Mouse (Mus musculus) forebrain, postnatal 0 days (tissue): ENCODE measurements at regions not wholly inside any gene's neighbourhood (a gene's known extent, or its start where the extent isn't known, plus 50 kb on each side); places are given as distances from the start of the nearest gene placed in this dataset.

Source experiments
- ATAC-seq: fragments of 200-750 bp; cut with Nextera tagmentation; 2 replicates; pipeline ENCODE4 v1.8.0; 2017; ENCODE audit warnings: mild to moderate bottlenecking, moderate library complexity
- DNase-seq: peaks from one replicate; pipeline ENCODE4 v3.0.0-alpha.2; 2015
- H3K27ac ChIP-seq: fragments of 300-500 bp; sonication (generic); 2 replicates; pipeline ENCODE4 v1.5.1; 2014; ENCODE audit warnings: low read depth, mild to moderate bottlenecking, antibody characterized with exemption, low read length, moderate library complexity, mixed read lengths
- H3K27me3 ChIP-seq: fragments of 300-500 bp; sonication (generic); 2 replicates; pipeline ENCODE4 v1.6.1; 2014; ENCODE audit warnings: mild to moderate bottlenecking, low read length, mixed read lengths; ENCODE audit not compliant: insufficient read depth
- H3K36me3 ChIP-seq: fragments of 300-500 bp; sonication (generic); 2 replicates; pipeline ENCODE4 v1.6.1; 2014; ENCODE audit warnings: mild to moderate bottlenecking, moderate library complexity; ENCODE audit not compliant: insufficient read depth
- H3K4me1 ChIP-seq: fragments of 300-500 bp; sonication (generic); 2 replicates; pipeline ENCODE4 v1.6.1; 2014; ENCODE audit warnings: antibody characterized with exemption; ENCODE audit not compliant: insufficient read depth
- H3K4me2 ChIP-seq: fragments of 300-500 bp; sonication (generic); 2 replicates; pipeline ENCODE4 v1.6.1; 2014; ENCODE audit warnings: low read depth, mild to moderate bottlenecking, moderate library complexity
- H3K4me3 ChIP-seq: fragments of 300-500 bp; sonication (generic); 2 replicates; pipeline ENCODE4 v1.5.1; 2014; ENCODE audit warnings: low read depth, low read length, mixed read lengths
- H3K9ac ChIP-seq: fragments of 300-500 bp; sonication (generic); 2 replicates; pipeline ENCODE4 v1.6.1; 2014; ENCODE audit warnings: mild to moderate bottlenecking
- H3K9me3 ChIP-seq: fragments of 300-500 bp; sonication (generic); 2 replicates; pipeline ENCODE4 v1.6.1; 2016; ENCODE audit warnings: low read length
- CTCF ChIP-seq: sonication (generic); IDR thresholded peaks from 2 replicates; pipeline ENCODE4 v1.5.1; 2016; ENCODE audit warnings: antibody characterized with exemption, control low read depth, low read depth
- WGBS: fragments of 180-500 bp; shearing (Covaris S2); extraction: QIAGEN DNeasy Blood & Tissue Kit; methylation state at CpG from one replicate; pipeline ENCODE4 v1.1.7; 2014; 5-methylcytosine and 5-hydroxymethylcytosine counted together

GRCm38 (mm10) chr9:116401821-116402220 is 226.7 kb upstream of the Tgfbr2 start:
- H3K4me3 ChIP-seq, result no peak overlapping the region
- H3K27me3 ChIP-seq, result no peaks in the 10 kb centered on the region
- H3K9ac ChIP-seq, result no peak overlapping the region
- DNase-seq (no peak), ATAC-seq (no peak)
- no peak for TF ChIP-seq CTCF
- no peak overlapping the region for H3K27ac ChIP-seq
- no peaks in the 10 kb centered on the region for H3K36me3 ChIP-seq
- H3K4me1 ChIP-seq, result no peaks in the 10 kb centered on the region
- H3K9me3 ChIP-seq, result no peaks in the 10 kb centered on the region
- H3K4me2 ChIP-seq, result no peak overlapping the region
- 82% methylated on average over 7 of the region's 7 CpGs for WGBS

DNA sequence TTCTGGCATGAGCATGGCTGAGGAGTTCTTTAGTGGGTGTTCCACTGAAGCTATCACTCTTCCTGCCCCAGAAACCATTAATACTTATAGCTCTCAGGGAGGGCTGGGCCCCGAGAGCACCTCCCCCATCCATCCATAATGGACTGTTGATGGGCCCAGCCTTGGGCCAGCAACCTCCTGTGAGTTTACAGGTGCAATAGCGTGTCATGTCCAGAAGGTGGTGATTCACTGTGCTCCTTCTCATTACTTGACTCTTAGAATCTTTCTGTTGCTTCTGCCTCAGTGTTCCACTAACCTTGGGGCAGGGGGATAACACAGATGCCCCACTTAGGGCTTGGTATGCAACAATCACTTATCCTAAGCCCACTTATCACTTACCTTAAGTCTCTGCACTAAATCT is 225.1 kb upstream of the Tgfbr2 start:
- H3K4me3 ChIP-seq, result no peak overlapping the region

GRCm38 (mm10) chr9:116399296-116399695 is 224.1 kb upstream of the Tgfbr2 start:
- H3K27me3 ChIP-seq, result no peaks in the 10 kb centered on the region
- ATAC-seq (no peak), DNase-seq (no peak)
- 71% methylated on average over 1 of the region's 1 CpGs for WGBS
- no peak for TF ChIP-seq CTCF
- H3K36me3 ChIP-seq, result no peaks in the 10 kb centered on the region
- no peak overlapping the region for H3K27ac ChIP-seq
- no peaks in the 10 kb centered on the region for H3K9me3 ChIP-seq
- H3K4me1 ChIP-seq, result no peaks in the 10 kb centered on the region
- H3K9ac ChIP-seq, result no peak overlapping the region
- no peak overlapping the region for H3K4me2 ChIP-seq
- no peak overlapping the region for H3K4me3 ChIP-seq

More for the DNA sequence above, 225.1 kb upstream of the Tgfbr2 start:
- no peak for ATAC-seq
- no peak overlapping the region for H3K4me2 ChIP-seq
- H3K9me3 ChIP-seq, result no peaks in the 10 kb centered on the region
- H3K4me1 ChIP-seq, result no peaks in the 10 kb centered on the region
- H3K9ac ChIP-seq, result no peak overlapping the region
- H3K27me3 ChIP-seq, result no peaks in the 10 kb centered on the region
- TF ChIP-seq CTCF, result 0 out of 2 replicates have a peak, but pooled peaks have one; percentile 23
- H3K36me3 ChIP-seq, result no peaks in the 10 kb centered on the region
- DNase-seq, result no peak
- no peak overlapping the region for H3K27ac ChIP-seq
- WGBS, result 51% methylated on average over 2 of the region's 2 CpGs

GRCm38 (mm10) chr9:116392258-116392657 is 217.1 kb upstream of the Tgfbr2 start:
- no peaks in the 10 kb centered on the region for H3K27me3 ChIP-seq
- no peak overlapping the region for H3K4me2 ChIP-seq
- DNase-seq (peak; percentile 59), ATAC-seq (peak; percentile 36; the same call in 1 of the 2 replicates)
- TF ChIP-seq CTCF, result no peak
- no peak overlapping the region for H3K9ac ChIP-seq
- no peaks in the 10 kb centered on the region for H3K9me3 ChIP-seq
- no peaks in the 10 kb centered on the region for H3K36me3 ChIP-seq
- H3K4me1 ChIP-seq, result no peaks in the 10 kb centered on the region
- WGBS, result 32% methylated on average over 8 of the region's 8 CpGs
- no peak overlapping the region for H3K4me3 ChIP-seq
- no peak overlapping the region for H3K27ac ChIP-seq

DNA sequence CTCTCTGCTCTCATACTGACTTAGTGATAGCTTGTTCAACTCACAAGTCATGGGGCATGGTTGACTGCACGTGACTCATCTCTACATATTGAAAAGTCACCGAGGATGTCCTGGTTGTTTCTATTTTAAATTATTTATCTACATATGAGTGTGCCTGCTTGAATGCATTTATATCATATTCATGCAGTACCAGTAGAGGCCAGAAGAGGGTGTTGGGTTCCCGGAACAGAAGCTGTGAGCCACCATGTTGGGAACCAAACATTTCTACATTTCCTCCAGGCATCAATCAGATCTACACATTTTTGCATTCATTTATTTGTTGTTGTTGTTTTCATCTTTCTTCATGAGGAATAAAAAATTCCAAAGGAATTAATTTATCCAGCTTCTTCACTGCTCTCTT is 214.6 kb upstream of the Tgfbr2 start:
- 93% methylated on average over 3 of the region's 3 CpGs for WGBS
- H3K4me2 ChIP-seq, result no peak overlapping the region
- DNase-seq (no peak), ATAC-seq (no peak)
- no peaks in the 10 kb centered on the region for H3K27me3 ChIP-seq
- H3K4me3 ChIP-seq, result no peak overlapping the region
- no peak overlapping the region for H3K9ac ChIP-seq
- H3K27ac ChIP-seq, result no peak overlapping the region
- TF ChIP-seq CTCF, result 0 out of 2 replicates have a peak, but pooled peaks have one; percentile 38
- no peaks in the 10 kb centered on the region for H3K4me1 ChIP-seq
- no peaks in the 10 kb centered on the region for H3K9me3 ChIP-seq
- no peaks in the 10 kb centered on the region for H3K36me3 ChIP-seq

DNA sequence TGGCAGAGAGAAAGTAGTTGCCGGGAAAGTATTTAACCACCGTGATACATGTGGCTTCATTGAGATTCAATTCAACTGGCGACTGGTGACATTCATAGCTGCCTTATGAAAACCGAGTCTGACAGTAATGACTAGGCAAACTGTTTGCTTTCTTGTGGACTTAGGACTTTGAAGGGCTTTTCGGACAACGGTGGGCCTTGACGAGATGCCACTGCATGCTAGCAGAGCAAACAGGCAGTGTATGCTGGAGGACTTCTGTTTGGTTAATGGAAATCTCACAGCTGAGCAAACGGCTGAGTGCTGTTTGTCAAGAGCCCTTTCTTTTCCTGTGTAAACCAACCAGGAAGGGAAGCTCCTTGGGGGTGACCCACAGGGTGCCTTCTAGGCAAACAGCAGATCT is 213.7 kb upstream of the Tgfbr2 start:
- no peak overlapping the region for H3K4me3 ChIP-seq
- DNase-seq (no peak), ATAC-seq (no peak)
- H3K27ac ChIP-seq, result no peak overlapping the region
- WGBS, result 66% methylated on average over 8 of the region's 8 CpGs
- H3K4me1 ChIP-seq, result no peaks in the 10 kb centered on the region
- H3K9me3 ChIP-seq, result no peaks in the 10 kb centered on the region
- no peak overlapping the region for H3K9ac ChIP-seq
- no peak overlapping the region for H3K4me2 ChIP-seq
- H3K36me3 ChIP-seq, result no peaks in the 10 kb centered on the region
- no peak for TF ChIP-seq CTCF
- H3K27me3 ChIP-seq, result no peaks in the 10 kb centered on the region

DNA sequence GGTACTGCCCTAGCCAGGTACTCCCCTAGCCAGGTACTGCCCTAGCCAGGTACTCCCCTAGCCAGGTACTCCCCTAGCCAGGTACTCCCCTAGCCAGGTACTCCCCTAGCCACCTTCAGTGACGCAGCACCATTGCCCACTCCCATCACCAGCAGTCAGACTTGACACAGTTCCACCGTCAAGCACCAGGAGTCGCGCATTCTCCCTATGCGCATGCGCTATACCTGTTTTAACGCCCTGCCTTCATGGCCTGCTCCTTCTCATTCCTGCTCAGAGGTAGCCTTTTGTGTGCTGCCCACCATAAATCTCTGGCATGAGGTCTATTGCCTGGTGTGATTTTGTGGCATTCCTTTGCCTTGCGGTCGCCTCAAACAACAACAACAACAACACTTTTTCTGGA is 212.9 kb upstream of the Tgfbr2 start:
- Histone ChIP-seq H3K4me3 (no peak overlapping the region), H3K4me2 (no peak overlapping the region), H3K9me3 (no peaks in the 10 kb centered on the region), H3K27ac (no peak overlapping the region), H3K4me1 (0 out of 2 replicates have a peak, but pooled peaks cover 3% of the 10 kb centered on the region), H3K36me3 (no peaks in the 10 kb centered on the region), H3K9ac (no peak overlapping the region), H3K27me3 (no peaks in the 10 kb centered on the region)
- TF ChIP-seq CTCF, result no peak
- ATAC-seq (no peak), DNase-seq (no peak)
- WGBS, result 95% methylated on average over 9 of the region's 9 CpGs
